Mouse (Mus musculus) intestine, postnatal 0 days (tissue): Measurements from ENCODE around the gene Gm1979. TPM values are rescaled to one million over a fixed set of nuclear protein-coding genes. Genes with fewer than 3 reads are reported as not detected.
"Not testable (repeated sequence)": the region's sequence is repeated elsewhere in the genome, so short reads cannot be mapped to it uniquely, and the experiment has no call there.

Experiments used
- ATAC-seq: fragments of 200-750 bp; cut with Nextera tagmentation; 2 replicates; pipeline ENCODE4 v1.8.0; 2017; ENCODE audit warnings: mild to moderate bottlenecking, moderate TSS enrichment, moderate library complexity
- H3K27ac ChIP-seq: fragments of 300-500 bp; sonication (generic); 2 replicates; pipeline ENCODE4 v1.5.1; 2014; ENCODE audit warnings: mild to moderate bottlenecking, low read depth, low read length, moderate library complexity
- H3K27me3 ChIP-seq: fragments of 300-500 bp; sonication (generic); replicated peaks from 2 replicates; pipeline ENCODE4 v1.6.1; 2014; ENCODE audit warnings: low read length, mixed read lengths; ENCODE audit not compliant: control insufficient read depth, insufficient read depth
- H3K36me3 ChIP-seq: fragments of 300-500 bp; sonication (generic); 2 replicates; pipeline ENCODE4 v1.6.1; 2014; ENCODE audit warnings: mild to moderate bottlenecking, moderate library complexity; ENCODE audit not compliant: control insufficient read depth, insufficient read depth
- H3K4me1 ChIP-seq: fragments of 300-500 bp; sonication (generic); replicated peaks from 2 replicates; pipeline ENCODE4 v1.6.1; 2014; ENCODE audit warnings: antibody characterized with exemption, low read length, mixed read lengths; ENCODE audit not compliant: control insufficient read depth, insufficient read depth
- H3K4me2 ChIP-seq: fragments of 300-500 bp; sonication (generic); replicated peaks from 2 replicates; pipeline ENCODE4 v1.6.1; 2014; ENCODE audit warnings: low read depth, mild to moderate bottlenecking, moderate library complexity
- H3K4me3 ChIP-seq: fragments of 300-500 bp; sonication (generic); 2 replicates; pipeline ENCODE4 v1.5.1; 2014; ENCODE audit warnings: low read depth, low read length
- H3K9ac ChIP-seq: fragments of 300-500 bp; sonication (generic); 2 replicates; pipeline ENCODE4 v1.6.1; 2014; ENCODE audit warnings: mild to moderate bottlenecking, low read depth, low read length
- H3K9me3 ChIP-seq: fragments of 300-500 bp; sonication (generic); 2 replicates; pipeline ENCODE4 v1.6.1; 2016; ENCODE audit warnings: mixed run types; ENCODE audit not compliant: control insufficient read depth
- WGBS: fragments of 180-500 bp; shearing (Covaris S2); extraction: QIAGEN DNeasy Blood & Tissue Kit; methylation state at CpG from one replicate; pipeline ENCODE4 v1.1.7; 2014; 5-methylcytosine and 5-hydroxymethylcytosine counted together
- polyA plus RNA-seq: library from polyadenylated mRNA; unstranded; fragments of >200 nt; fragmentation: Nextera tagmentation; extraction: Ambion mirVana; gene quantifications from 2 replicates; pipeline ENCODE4 v1.2.1, GENCODE M21; 2015

Gene Gm1979
- polyA plus RNA-seq: not detected in 2 replicates

GRCm38 (mm10) chr5:26004698-26005097 lies at the start of gene Gm1979:
TSS of gene Gm1979 (minus strand) at chr5:26004798.
- not testable (repeated sequence) for H3K9ac ChIP-seq, H3K4me1 ChIP-seq, H3K4me2 ChIP-seq, H3K9me3 ChIP-seq, H3K4me3 ChIP-seq, H3K27ac ChIP-seq, H3K27me3 ChIP-seq, ATAC-seq, H3K36me3 ChIP-seq
- 100% methylated on average over 1 of the region's 2 CpGs for WGBS

GRCm38 (mm10) chr5:26039458-26039857 lies 34.9 kb upstream of the Gm1979 start, which contains the start of gene Speer4a:
TSS of gene Speer4a (minus strand) at chr5:26039558.
- H3K9me3 ChIP-seq, H3K4me2 ChIP-seq, H3K4me3 ChIP-seq, H3K27me3 ChIP-seq, H3K36me3 ChIP-seq, ATAC-seq, H3K4me1 ChIP-seq, H3K27ac ChIP-seq, H3K9ac ChIP-seq: not testable (repeated sequence)
- WGBS: 69% methylated on average over 2 of the region's 2 CpGs

- H3K4me2 ChIP-seq, H3K9ac ChIP-seq, H3K4me3 ChIP-seq, H3K27ac ChIP-seq, ATAC-seq, H3K4me1 ChIP-seq, H3K27me3 ChIP-seq, H3K9me3 ChIP-seq, H3K36me3 ChIP-seq: not testable (repeated sequence)
- WGBS: no CpG with 5 or more reads among the region's 3 CpGs
Observed at GRCm38 (mm10) chr5:26022816-26023215, 18.2 kb upstream of the Gm1979 start, which contains the start of gene Gm5862. TSS of gene Gm5862 (minus strand) at chr5:26022916.

- not testable (repeated sequence) for H3K27ac ChIP-seq, H3K9ac ChIP-seq, H3K9me3 ChIP-seq, H3K4me3 ChIP-seq, H3K27me3 ChIP-seq, H3K4me1 ChIP-seq, H3K4me2 ChIP-seq, ATAC-seq, H3K36me3 ChIP-seq
- WGBS: 62% methylated on average over 5 of the region's 7 CpGs
Observed at GRCm38 (mm10) chr5:26007697-26008096, 3.1 kb upstream of the Gm1979 start.

- ATAC-seq: peak; percentile 47
- not testable (repeated sequence) for H3K27ac ChIP-seq, H3K9ac ChIP-seq, H3K36me3 ChIP-seq, H3K4me1 ChIP-seq, H3K9me3 ChIP-seq, H3K27me3 ChIP-seq
- H3K4me2 ChIP-seq: peak overlapping the region; percentile 45
- H3K4me3 ChIP-seq: 0 out of 2 replicates have a peak overlapping the region, but pooled peaks have one; percentile 2
- WGBS: 16% methylated on average over 43 of the region's 45 CpGs
Observed at GRCm38 (mm10) chr5:26006937-26007695, 2.5 kb upstream of the Gm1979 start.

GRCm38 (mm10) chr5:25988550-25988949 lies 16.0 kb downstream of the Gm1979 start, which contains the start of gene Gm21698:
TSS of gene Gm21698 (minus strand) at chr5:25988650.
- WGBS: no CpG with 5 or more reads among the region's 3 CpGs
- H3K4me1 ChIP-seq, H3K27me3 ChIP-seq, H3K4me2 ChIP-seq, H3K9ac ChIP-seq, H3K4me3 ChIP-seq, H3K36me3 ChIP-seq, ATAC-seq, H3K27ac ChIP-seq, H3K9me3 ChIP-seq: not testable (repeated sequence)

GRCm38 (mm10) chr5:25972563-25972962 lies 32.0 kb downstream of the Gm1979 start, which contains the start of gene Gm21680:
TSS of gene Gm21680 (minus strand) at chr5:25972663.
- H3K36me3 ChIP-seq, H3K4me3 ChIP-seq, H3K9ac ChIP-seq, H3K4me1 ChIP-seq, H3K9me3 ChIP-seq, H3K4me2 ChIP-seq, ATAC-seq, H3K27ac ChIP-seq, H3K27me3 ChIP-seq: not testable (repeated sequence)
- whole genome bisulfite sequencing: no CpG with 5 or more reads among the region's 2 CpGs

- 50% methylated on average over 16 of the region's 17 CpGs for WGBS
- H3K9ac ChIP-seq, H3K9me3 ChIP-seq, H3K4me2 ChIP-seq, H3K27ac ChIP-seq, H3K27me3 ChIP-seq, H3K36me3 ChIP-seq, H3K4me1 ChIP-seq, ATAC-seq, H3K4me3 ChIP-seq: not testable (repeated sequence)
Observed at GRCm38 (mm10) chr5:25957050-25957449, 47.5 kb downstream of the Gm1979 start.

GRCm38 (mm10) chr5:25956611-25957010 lies 48.0 kb downstream of the Gm1979 start:
- not testable (repeated sequence) for H3K4me1 ChIP-seq, H3K36me3 ChIP-seq, H3K4me2 ChIP-seq, H3K27ac ChIP-seq, H3K9ac ChIP-seq, H3K4me3 ChIP-seq, H3K27me3 ChIP-seq, ATAC-seq, H3K9me3 ChIP-seq
- 30% methylated on average over 26 of the region's 32 CpGs for WGBS
